Mouse (Mus musculus) olfactory bulb, adult 2 months (tissue): ENCODE results near the gene Gm49486.

Experiments used
- CTCF ChIP-seq: fragments of 200-500 bp; IDR thresholded peaks from 2 replicates; pipeline ENCODE4 v1.5.1; 2012; ENCODE audit warnings: low read depth, mild to moderate bottlenecking, low read length, moderate library complexity; ENCODE audit not compliant: insufficient read depth
- POLR2A ChIP-seq: fragments of 200-500 bp; IDR thresholded peaks from 2 replicates; pipeline ENCODE4 v1.6.1; 2012; ENCODE audit warnings: mild to moderate bottlenecking, low read depth, low read length, moderate library complexity; ENCODE audit not compliant: insufficient read depth

GRCm38 (mm10) chr15:79242574-79243233 is 13.5 kb downstream of the Gm49486 start:
- no peak for TF ChIP-seq CTCF
- TF ChIP-seq POLR2A, result no peak
